Mouse (Mus musculus): ENCODE measurements around the gene Fbxo41.

DNA sequence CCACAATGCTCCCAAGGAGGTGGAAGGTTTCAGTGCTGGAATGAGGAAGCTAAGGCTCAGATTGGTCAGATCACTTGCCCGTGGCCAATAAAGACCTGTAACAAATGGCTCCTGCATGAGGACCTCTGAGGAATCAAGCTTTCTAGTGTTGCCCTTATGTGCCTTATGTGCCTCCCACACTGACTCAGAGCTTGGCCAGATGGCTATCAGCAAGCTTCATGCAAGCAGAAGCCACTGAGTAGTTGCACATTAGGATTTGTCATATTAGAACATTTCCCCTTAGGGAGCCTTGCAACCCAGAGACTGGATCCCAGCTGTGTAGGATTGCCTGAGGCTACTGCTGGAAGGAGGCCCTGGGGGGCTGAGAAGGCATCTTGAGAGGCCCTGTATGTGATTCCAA lies 2.4 kb downstream of the Fbxo41 start:
- TF ChIP-seq FLI1 (IDR thresholded peaks at IDR 0.05; ENCODE audit: low read length) = no peak
- no peak for TF ChIP-seq GATA1 (IDR thresholded peaks at IDR 0.05; ENCODE audit: borderline replicate concordance, low read length)

Data from megakaryocyte, embryonic 14.5 days (primary cell).